Mouse (Mus musculus) bone marrow, adult 2 months (tissue): Measurements from ENCODE around the gene Ptn. TPM values are rescaled to one million over a fixed set of nuclear protein-coding genes. Genes with fewer than 3 reads are reported as not detected.

Source experiments
- H3K27ac ChIP-seq: fragments of 200-500 bp; 2 replicates; pipeline ENCODE4 v1.5.1; 2012; ENCODE audit warnings: low read depth, mild to moderate bottlenecking, control low read depth, inconsistent platforms, low read length; ENCODE audit not compliant: control insufficient read depth, poor library complexity, insufficient read depth
- H3K4me1 ChIP-seq: fragments of 200-500 bp; 2 replicates; pipeline ENCODE4 v1.6.1; 2011; ENCODE audit warnings: low read length; ENCODE audit not compliant: control insufficient read depth, insufficient read depth
- H3K4me3 ChIP-seq: fragments of 200-500 bp; replicated peaks from 2 replicates; pipeline ENCODE3; 2011; ENCODE audit warnings: mild to moderate bottlenecking, low read depth, low read length, control low read depth; ENCODE audit not compliant: control insufficient read depth
- CTCF ChIP-seq: fragments of 200-500 bp; IDR thresholded peaks from 2 replicates; pipeline ENCODE4 v1.5.1; 2011; ENCODE audit warnings: low read length, control low read depth; ENCODE audit not compliant: control insufficient read depth, insufficient read depth
- POLR2A ChIP-seq: fragments of 200-500 bp; IDR thresholded peaks from 2 replicates; pipeline ENCODE4 v1.6.1; 2011; ENCODE audit warnings: low read depth, mild to moderate bottlenecking, control low read depth, low read length, borderline replicate concordance; ENCODE audit not compliant: control insufficient read depth
- WGBS: fragments of 180-500 bp; shearing (Covaris S2); methylation state at CpG from one replicate; pipeline ENCODE4 v1.1.7; 2018; 5-methylcytosine and 5-hydroxymethylcytosine counted together
- polyA plus RNA-seq: library from polyadenylated mRNA; stranded (reverse); fragments of >200 nt; gene quantifications from 2 replicates; pipeline ENCODE4 v1.2.4, GENCODE M21; 2011; ENCODE audit warnings: low replicate concordance; ENCODE audit not compliant: missing spikeins, insufficient read depth, insufficient read length

Gene Ptn
- polyA plus RNA-seq, 1 experiment = 23.8 TPM

GRCm38 (mm10) chr6:36808306-36809058, 1.5 kb downstream of the Ptn start:
- H3K27ac ChIP-seq = no peak overlapping the region
- H3K4me3 ChIP-seq = no peak overlapping the region
- whole genome bisulfite sequencing = 82% methylated on average over 7 of the region's 7 CpGs
- TF ChIP-seq POLR2A (no peak), CTCF (no peak)
- H3K4me1 ChIP-seq = no peaks in the 10 kb centered on the region

DNA sequence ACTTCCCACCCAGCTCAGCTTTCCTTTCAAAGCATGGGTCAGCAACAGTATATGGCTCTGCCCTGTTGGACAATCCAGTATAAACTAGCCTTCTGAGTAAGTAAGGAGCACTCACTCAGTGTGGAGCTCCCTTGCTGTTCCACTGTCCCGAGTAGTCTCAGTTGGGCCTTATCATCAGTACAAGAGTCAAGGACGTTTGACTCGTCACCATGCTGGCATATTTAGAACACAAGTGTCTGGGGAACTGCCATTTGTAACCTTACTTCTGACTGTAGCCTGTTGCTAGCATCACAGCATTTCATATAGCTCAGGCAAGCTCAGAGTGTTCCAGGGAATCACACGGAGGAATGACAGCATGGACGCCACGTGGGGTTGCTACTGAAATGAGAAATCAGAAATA, 3.1 kb downstream of the Ptn start:
- no peak for TF ChIP-seq CTCF
- TF ChIP-seq POLR2A = no peak
- 83% methylated on average over 6 of the region's 6 CpGs for WGBS
- Histone ChIP-seq H3K27ac (no peak overlapping the region), H3K4me1 (no peaks in the 10 kb centered on the region), H3K4me3 (no peak overlapping the region)

- Histone ChIP-seq H3K4me1 (no peaks in the 10 kb centered on the region), H3K4me3 (no peak overlapping the region), H3K27ac (no peak overlapping the region)
- TF ChIP-seq POLR2A = no peak
- TF ChIP-seq CTCF = no peak
- WGBS = 68% methylated on average over 5 of the region's 5 CpGs
Measured at GRCm38 (mm10) chr6:36800309-36800946, 9.6 kb downstream of the Ptn start.

DNA sequence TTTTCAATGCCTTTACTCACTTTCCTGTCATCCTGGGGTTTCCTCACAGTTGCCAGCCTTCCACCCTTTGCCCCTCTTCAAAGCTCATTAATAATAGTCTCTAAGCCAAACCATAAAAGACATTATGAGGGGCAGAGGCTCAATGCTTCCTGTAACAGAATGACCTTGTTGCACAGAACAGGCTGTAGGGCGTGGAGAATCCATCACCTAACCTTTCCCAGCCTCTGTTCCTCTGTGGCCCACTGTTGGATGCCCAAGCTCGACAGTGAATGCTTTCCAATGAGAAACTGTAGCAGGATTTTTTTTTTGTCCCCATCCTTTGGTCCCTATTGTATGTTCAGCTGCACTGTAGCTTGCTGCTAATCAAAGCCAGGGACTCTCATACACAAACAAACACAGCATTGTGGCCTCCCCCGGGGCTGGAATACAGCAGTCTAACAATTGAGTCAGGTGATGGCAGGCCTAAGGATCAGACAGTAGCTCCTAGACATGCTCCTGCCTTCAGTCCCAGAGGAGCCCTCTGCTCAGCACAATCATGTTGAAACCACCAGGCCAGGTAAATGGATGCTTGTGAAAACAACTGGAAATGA, 12.9 kb downstream of the Ptn start:
- 62% methylated on average over 3 of the region's 3 CpGs for WGBS
- H3K4me1 ChIP-seq = no peaks in the 10 kb centered on the region
- no peak for TF ChIP-seq POLR2A
- no peak for TF ChIP-seq CTCF
- H3K4me3 ChIP-seq = no peak overlapping the region
- H3K27ac ChIP-seq = no peak overlapping the region

- no peak overlapping the region for H3K4me3 ChIP-seq
- TF ChIP-seq POLR2A = no peak
- no peak for TF ChIP-seq CTCF
- no peak overlapping the region for H3K27ac ChIP-seq
- H3K4me1 ChIP-seq = no peaks in the 10 kb centered on the region
- WGBS = 74% methylated on average over 4 of the region's 4 CpGs
Measured at GRCm38 (mm10) chr6:36794535-36794934, 15.5 kb downstream of the Ptn start.

- H3K4me3 ChIP-seq = no peak overlapping the region
- no peak for TF ChIP-seq CTCF
- no peak for TF ChIP-seq POLR2A
- 56% methylated on average over 5 of the region's 5 CpGs for WGBS
- no peak overlapping the region for H3K27ac ChIP-seq
- H3K4me1 ChIP-seq = no peaks in the 10 kb centered on the region
Measured at GRCm38 (mm10) chr6:36793775-36794174, 16.2 kb downstream of the Ptn start.

DNA sequence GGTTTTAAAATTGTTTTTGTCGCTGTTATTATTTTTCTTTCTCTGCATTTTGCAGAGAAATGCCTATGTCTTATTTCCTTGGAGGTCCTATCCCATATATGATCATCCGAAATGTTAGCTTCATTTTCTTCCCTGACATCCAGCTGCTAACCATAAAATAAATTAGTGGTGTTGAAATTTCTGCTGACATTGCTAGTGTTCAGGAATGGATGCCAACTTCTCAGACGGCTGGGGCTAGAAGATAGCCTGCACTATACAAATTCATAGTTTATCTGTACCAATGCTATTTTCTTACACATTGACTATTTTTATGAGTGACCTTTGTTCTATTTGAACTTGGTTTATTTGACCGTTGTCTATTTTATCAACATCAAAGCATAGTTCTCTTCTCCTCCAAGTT, 20.8 kb downstream of the Ptn start:
- Histone ChIP-seq H3K27ac (no peak overlapping the region), H3K4me3 (no peak overlapping the region), H3K4me1 (no peaks in the 10 kb centered on the region)
- 76% methylated on average over 4 of the region's 4 CpGs for WGBS
- TF ChIP-seq POLR2A (no peak), CTCF (no peak)

- Histone ChIP-seq H3K4me3 (no peak overlapping the region), H3K4me1 (no peaks in the 10 kb centered on the region), H3K27ac (no peak overlapping the region)
- TF ChIP-seq CTCF (no peak), POLR2A (no peak)
- WGBS = 75% methylated on average over 12 of the region's 12 CpGs
Measured at GRCm38 (mm10) chr6:36788576-36789191, 21.3 kb downstream of the Ptn start.
